Mouse (Mus musculus) layer of hippocampus, adult 2 months (tissue): ENCODE data around the gene Ksr1. TPM values are rescaled to one million over a fixed set of nuclear protein-coding genes. Genes with fewer than 3 reads are reported as not detected.

Source experiments
- DNase-seq, 2 experiments: peaks; one replicate each; pipeline ENCODE4 v3.0.0; 2022; ENCODE audit warnings: low spot score in 2 of 2
- H3K27ac ChIP-seq: fragments of 200-600 bp; 2 replicates; pipeline ENCODE4 v1.8.1; 2022
- H3K4me3 ChIP-seq: fragments of 200-600 bp; 2 replicates; pipeline ENCODE4 v1.8.1; 2022; ENCODE audit warnings: mild to moderate bottlenecking
- CTCF ChIP-seq: fragments of 200-600 bp; conservative IDR thresholded peaks from 2 replicates; pipeline ENCODE4 v1.8.1; 2022; ENCODE audit warnings: antibody characterized with exemption, mild to moderate bottlenecking, moderate library complexity
- total RNA-seq, 2 experiments: library from RNA; stranded (reverse); gene quantifications; 2 replicates each; pipeline ENCODE4 v1.2.3; 2021

Ksr1 gene
- total RNA-seq, 2 experiments from 2014 or later, result 230 to 231 TPM

- DNase-seq, result no peak
- TF ChIP-seq CTCF, result no peak
- peak overlapping the region; percentile 99 for H3K27ac ChIP-seq
- H3K4me3 ChIP-seq, result peak overlapping the region; percentile 95
These were observed 2.9 kb downstream of the Ksr1 start for GRCm38 (mm10) chr11:79143322-79143721.

GRCm38 (mm10) chr11:79142381-79142780 is 3.8 kb downstream of the Ksr1 start:
- no peak for TF ChIP-seq CTCF
- no peak for DNase-seq
- peak overlapping the region; percentile 69 for H3K27ac ChIP-seq
- H3K4me3 ChIP-seq, result peak overlapping the region; percentile 7; the same call in 1 of the 2 replicates

GRCm38 (mm10) chr11:79141235-79142109 is 4.7 kb downstream of the Ksr1 start:
- no peak for DNase-seq
- Histone ChIP-seq H3K27ac (peak overlapping the region; percentile 69), H3K4me3 (no peak overlapping the region; the same call in 1 of the 2 replicates)
- no peak for TF ChIP-seq CTCF

- Histone ChIP-seq H3K27ac (peak overlapping the region; percentile 69; the same call in 1 of the 2 replicates), H3K4me3 (no peak overlapping the region)
- TF ChIP-seq CTCF, result peak; percentile 28; the same call in 1 of the 2 replicates
These were observed 5.7 kb downstream of the Ksr1 start for GRCm38 (mm10) chr11:79140511-79140888.

GRCm38 (mm10) chr11:79139878-79140510 is 6.2 kb downstream of the Ksr1 start:
- TF ChIP-seq CTCF, result no peak
- H3K4me3 ChIP-seq, result no peak overlapping the region
- H3K27ac ChIP-seq, result peak overlapping the region; percentile 69; the same call in 1 of the 2 replicates
- no peak for DNase-seq

More at GRCm38 (mm10) chr11:79140511-79140888, 5.7 kb downstream of the Ksr1 start:
- DNase-seq, result no peak

GRCm38 (mm10) chr11:79138621-79139020 is 7.6 kb downstream of the Ksr1 start:
- no peak overlapping the region for H3K4me3 ChIP-seq
- no peak for DNase-seq
- H3K27ac ChIP-seq, result peak overlapping the region; percentile 68; the same call in 1 of the 2 replicates
- no peak for TF ChIP-seq CTCF

- TF ChIP-seq CTCF, result peak; percentile 51
- peak overlapping the region; percentile 68 for H3K27ac ChIP-seq
- peak; percentile 75 to 82 for DNase-seq
- H3K4me3 ChIP-seq, result no peak overlapping the region
These were observed 9.0 kb downstream of the Ksr1 start for GRCm38 (mm10) chr11:79137245-79137644.

GRCm38 (mm10) chr11:79135685-79136360 is 10.4 kb downstream of the Ksr1 start:
- DNase-seq, result no peak
- peak overlapping the region; percentile 68 for H3K27ac ChIP-seq
- TF ChIP-seq CTCF, result no peak
- no peak overlapping the region for H3K4me3 ChIP-seq

- no peak overlapping the region for H3K27ac ChIP-seq
- no peak overlapping the region for H3K4me3 ChIP-seq
- DNase-seq, result no peak
- TF ChIP-seq CTCF, result no peak
These were observed 11.1 kb downstream of the Ksr1 start for GRCm38 (mm10) chr11:79135105-79135503.

- DNase-seq, result no peak
- Histone ChIP-seq H3K27ac (0 out of 2 replicates have a peak overlapping the region, but pooled peaks have one; percentile 33), H3K4me3 (no peak overlapping the region)
- TF ChIP-seq CTCF, result no peak
These were observed 11.6 kb downstream of the Ksr1 start for GRCm38 (mm10) chr11:79134416-79135104.

- DNase-seq, result no peak
- Histone ChIP-seq H3K27ac (peak overlapping the region; percentile 33; the same call in 1 of the 2 replicates), H3K4me3 (no peak overlapping the region)
- TF ChIP-seq CTCF, result no peak
These were observed 12.2 kb downstream of the Ksr1 start for GRCm38 (mm10) chr11:79133961-79134360.

- H3K4me3 ChIP-seq, result no peak overlapping the region
- no peak for TF ChIP-seq CTCF
- H3K27ac ChIP-seq, result 0 out of 2 replicates have a peak overlapping the region, but pooled peaks have one; percentile 33
- no peak for DNase-seq
These were observed 13.2 kb downstream of the Ksr1 start for GRCm38 (mm10) chr11:79133051-79133450.
